Mouse (Mus musculus): Measurements from ENCODE around the gene Pfn3.

- TF ChIP-seq MAX (IDR thresholded peaks at IDR 0.05; ENCODE audit: low read length) (no peak), CHD2 (IDR thresholded peaks at IDR 0.05; ENCODE audit: low read length) (no peak), CTCF (IDR thresholded peaks at IDR 0.05 in 2 of 3, conservative IDR thresholded peaks at IDR 0.05 in 1 of 3; ENCODE audit: control insufficient read depth in 1 of 3, insufficient read depth in 1 of 3, low read depth in 2 of 3, low read length in 3 of 3, poor library complexity in 1 of 3, severe bottlenecking in 1 of 3) (no peak), GATA1 (IDR thresholded peaks at IDR 0.05; ENCODE audit: low read depth, low read length) (no peak), POLR2AphosphoS5 (IDR thresholded peaks at IDR 0.05; ENCODE audit: borderline replicate concordance, low read depth, low read length) (no peak), EP300 (IDR thresholded peaks at IDR 0.05; ENCODE audit: low read depth in 1 of 2, low read length in 2 of 2) (no peak), HCFC1 (IDR thresholded peaks at IDR 0.05; ENCODE audit: low read depth, low read length) (no peak), RAD21 (IDR thresholded peaks at IDR 0.05; ENCODE audit: low read depth, low read length) (no peak), MEF2A (IDR thresholded peaks at IDR 0.05; ENCODE audit: extremely low read depth, insufficient replicate concordance, low read depth, low read length, poor library complexity, severe bottlenecking) (no peak), TCF12 (IDR thresholded peaks at IDR 0.05; ENCODE audit: low read depth, low read length) (no peak), USF1 (IDR thresholded peaks at IDR 0.05; ENCODE audit: low read depth, low read length) (no peak), CHD1 (IDR thresholded peaks at IDR 0.05; ENCODE audit: low read depth, low read length) (no peak), TBP (IDR thresholded peaks at IDR 0.05; ENCODE audit: low read depth, low read length) (no peak), UBTF (IDR thresholded peaks at IDR 0.05; ENCODE audit: borderline replicate concordance, insufficient read depth, low read depth, low read length) (no peak)
Measured at GRCm38 (mm10) chr13:55464027-55464884, 49.2 kb upstream of the Pfn3 start, which contains the start of gene Prr7.

Data from MEL (cell line).